14 mouse cellular contexts compared by ENCODE assay signal in genomic region chr11:17603726-17604493, GRCm38 (mm10).
DNase-seq lines count a peak whose midpoint lies in the region; ATAC-seq and TF ChIP-seq lines count a peak whose summit lies in the region.
"Had no signal": no experiment of that assay in that cellular context is flagged by ENCODE, and none has a peak within 500 bp of the region (broad histone marks: within the 10 kb centered on the region; RNA-seq: fewer than 3 reads in every experiment).

No protein-coding gene starts in this region.

- 29% methylated on average over 4 of the region's 6 CpGs for WGBS in limb, embryonic 13.5 days
- 71% methylated on average over 6 of the region's 6 CpGs for WGBS in forebrain, postnatal 0 days

- no peaks in the 10 kb centered on the region for H3K9me3 ChIP-seq in limb, embryonic 13.5 days
- no peaks in the 10 kb centered on the region for H3K9me3 ChIP-seq in forebrain, postnatal 0 days (ENCODE audit: low read length)
- H3K9me3 ChIP-seq: G1E; midbrain, embryonic 10.5 days; neural tube, embryonic 13.5 days had no signal

- H3K36me3 ChIP-seq in limb, embryonic 13.5 days, result no peaks in the 10 kb centered on the region
- no peaks in the 10 kb centered on the region for H3K36me3 ChIP-seq in forebrain, postnatal 0 days (ENCODE audit: insufficient read depth)
- H3K36me3 ChIP-seq: G1E; midbrain, embryonic 10.5 days; neural tube, embryonic 13.5 days had no signal

- peaks cover 23% of the 10 kb centered on the region for H3K4me1 ChIP-seq in limb, embryonic 13.5 days
- no peaks in the 10 kb centered on the region for H3K4me1 ChIP-seq in forebrain, postnatal 0 days (ENCODE audit: insufficient read depth)
- H3K4me1 ChIP-seq: midbrain, embryonic 10.5 days; neural tube, embryonic 13.5 days had no signal

- peak; percentile 6 for DNase-seq in embryo, embryonic 10.5 days (ENCODE audit: low spot score)
- no peak for DNase-seq in embryo, embryonic 10 days (ENCODE audit: low spot score)
- peak; percentile 9 for DNase-seq in brain, embryonic 14.5 days (ENCODE audit: low read depth)
- DNase-seq in kidney, adult 11 months, result peak; percentile 2
- DNase-seq in cerebellum, adult 8-10 months, result no peak
- no peak for DNase-seq in forebrain, postnatal 0 days
- no peak for DNase-seq in frontal cortex, postnatal 10 days (ENCODE audit: low spot score in 2 of 2)
- DNase-seq: gastrocnemius, postnatal 36 days; left cerebral cortex, postnatal 4 days; thymus, postnatal 4 days had no signal

- peak; percentile 61 for ATAC-seq in limb, embryonic 13.5 days (ENCODE audit: low FRiP score, low read depth)
- ATAC-seq in forebrain, postnatal 0 days, result no peak

- H3K9ac ChIP-seq in limb, embryonic 13.5 days, result no peak overlapping the region
- no peak overlapping the region for H3K9ac ChIP-seq in forebrain, postnatal 0 days
- H3K9ac ChIP-seq: neural tube, embryonic 13.5 days had no signal

- no peak for TF ChIP-seq POLR2A in brain, embryonic 14.5 days (IDR thresholded peaks at IDR 0.05; ENCODE audit: borderline replicate concordance, extremely low read depth, insufficient read depth, insufficient read length, poor library complexity, severe bottlenecking)

- no peak overlapping the region for H3K4me2 ChIP-seq in limb, embryonic 13.5 days (replicated peaks)
- no peak overlapping the region for H3K4me2 ChIP-seq in forebrain, postnatal 0 days (ENCODE audit: low read depth)
- H3K4me2 ChIP-seq: neural tube, embryonic 13.5 days had no signal

- TF ChIP-seq CTCF in brain, embryonic 14.5 days (IDR thresholded peaks at IDR 0.05; ENCODE audit: borderline replicate concordance, extremely low read depth, insufficient read depth, insufficient read length), result no peak
- no peak for TF ChIP-seq CTCF in forebrain, postnatal 0 days (IDR thresholded peaks at IDR 0.05; ENCODE audit: low read depth)

- peak overlapping the region; percentile 15; the same call in 1 of the 2 replicates for H3K27ac ChIP-seq in limb, embryonic 13.5 days
- H3K27ac ChIP-seq in forebrain, postnatal 0 days (ENCODE audit: low read depth, low read length), result no peak overlapping the region
- H3K27ac ChIP-seq: midbrain, embryonic 10.5 days; neural tube, embryonic 13.5 days had no signal

- no peak overlapping the region for H3K4me3 ChIP-seq in limb, embryonic 13.5 days
- no peak overlapping the region for H3K4me3 ChIP-seq in forebrain, postnatal 0 days (ENCODE audit: low read depth, low read length)
- H3K4me3 ChIP-seq: midbrain, embryonic 10.5 days; neural tube, embryonic 13.5 days had no signal

- H3K27me3 ChIP-seq in limb, embryonic 13.5 days, result 0 out of 2 replicates have a peak, but pooled peaks cover 5% of the 10 kb centered on the region
- no peaks in the 10 kb centered on the region for H3K27me3 ChIP-seq in forebrain, postnatal 0 days (ENCODE audit: insufficient read depth, low read length)
- H3K27me3 ChIP-seq: neural tube, embryonic 13.5 days had no signal

Comparison
In these comparisons a context has a peak if more than half of its experiments do, and no peak if none do; other contexts are left out.
1. DNase-seq: peak in embryo, embryonic 10.5 days (single experiment), brain, embryonic 14.5 days (single experiment) and kidney, adult 11 months (single experiment); none in embryo, embryonic 10 days (single experiment), cerebellum, adult 8-10 months (single experiment), forebrain, postnatal 0 days (single experiment) and frontal cortex, postnatal 10 days (0 of 2).